Mouse (Mus musculus): Measurements from ENCODE around the gene Dhx35. TPM values are rescaled to one million over a fixed set of nuclear protein-coding genes. Genes with fewer than 3 reads are reported as not detected.

Gene Dhx35
- polyA plus RNA-seq, 1 experiment from 2014 or later = 10.4 TPM

GRCm38 (mm10) chr2:158770126-158770757 is 24.4 kb upstream of the Dhx35 start:
- Histone ChIP-seq H3K4me2 (ENCODE audit: low read depth, low read length) (peak overlapping the region; percentile 97), H3K27ac (replicated peaks; ENCODE audit: low read depth, low read length) (no peak overlapping the region; the same call in 1 of the 2 replicates), H3K36me3 (ENCODE audit: control insufficient read depth, insufficient read depth, low read length) (0 out of 2 replicates have a peak, but pooled peaks cover 5% of the 10 kb centered on the region), H3K4me3 (ENCODE audit: low read depth, low read length) (peak overlapping the region; percentile 73), H3K9me3 (ENCODE audit: control insufficient read depth, low read length) (no peaks in the 10 kb centered on the region), H3K4me1 (ENCODE audit: control insufficient read depth, insufficient read depth, low read length) (peaks cover 34% of the 10 kb centered on the region), H3K27me3 (replicated peaks; ENCODE audit: control insufficient read depth, insufficient read depth, low read length) (no peaks in the 10 kb centered on the region), H3K9ac (ENCODE audit: low read depth, low read length) (peak overlapping the region; percentile 37; the same call in 1 of the 2 replicates)
- ATAC-seq (ENCODE audit: low read depth) = no peak
- DNase-seq (ENCODE audit: low spot score) = peak; percentile 85
- 18% methylated on average over 13 of the region's 13 CpGs for WGBS

GRCm38 (mm10) chr2:158771066-158771763 is 23.4 kb upstream of the Dhx35 start:
- H3K27me3 ChIP-seq (replicated peaks; ENCODE audit: control insufficient read depth, insufficient read depth, low read length) = no peaks in the 10 kb centered on the region
- no peak overlapping the region for H3K27ac ChIP-seq (replicated peaks; ENCODE audit: low read depth, low read length)
- H3K9me3 ChIP-seq (ENCODE audit: control insufficient read depth, low read length) = no peaks in the 10 kb centered on the region
- 46% methylated on average over 11 of the region's 11 CpGs for WGBS
- 0 out of 2 replicates have a peak, but pooled peaks cover 5% of the 10 kb centered on the region for H3K36me3 ChIP-seq (ENCODE audit: control insufficient read depth, insufficient read depth, low read length)
- H3K4me1 ChIP-seq (ENCODE audit: control insufficient read depth, insufficient read depth, low read length) = peaks cover 34% of the 10 kb centered on the region
- no peak for ATAC-seq (ENCODE audit: low read depth)
- H3K9ac ChIP-seq (ENCODE audit: low read depth, low read length) = no peak overlapping the region
- H3K4me3 ChIP-seq (ENCODE audit: low read depth, low read length) = 0 out of 2 replicates have a peak overlapping the region, but pooled peaks have one; percentile 73
- no peak for DNase-seq (ENCODE audit: low spot score)
- H3K4me2 ChIP-seq (ENCODE audit: low read depth, low read length) = peak overlapping the region; percentile 97

GRCm38 (mm10) chr2:158772808-158773207 is 21.8 kb upstream of the Dhx35 start:
- WGBS = 89% methylated on average over 13 of the region's 13 CpGs
- Histone ChIP-seq H3K4me2 (ENCODE audit: low read depth, low read length) (no peak overlapping the region), H3K27ac (replicated peaks; ENCODE audit: low read depth, low read length) (no peak overlapping the region), H3K4me3 (ENCODE audit: low read depth, low read length) (no peak overlapping the region), H3K36me3 (ENCODE audit: control insufficient read depth, insufficient read depth, low read length) (0 out of 2 replicates have a peak, but pooled peaks cover 5% of the 10 kb centered on the region), H3K9me3 (ENCODE audit: control insufficient read depth, low read length) (no peaks in the 10 kb centered on the region), H3K9ac (ENCODE audit: low read depth, low read length) (no peak overlapping the region), H3K4me1 (ENCODE audit: control insufficient read depth, insufficient read depth, low read length) (peaks cover 48% of the 10 kb centered on the region), H3K27me3 (replicated peaks; ENCODE audit: control insufficient read depth, insufficient read depth, low read length) (no peaks in the 10 kb centered on the region)
- ATAC-seq (ENCODE audit: low read depth) (no peak), DNase-seq (ENCODE audit: low spot score) (no peak)

GRCm38 (mm10) chr2:158774886-158775285 is 19.7 kb upstream of the Dhx35 start:
- no peak overlapping the region for H3K4me3 ChIP-seq (ENCODE audit: low read depth, low read length)
- no peaks in the 10 kb centered on the region for H3K9me3 ChIP-seq (ENCODE audit: control insufficient read depth, low read length)
- H3K4me1 ChIP-seq (ENCODE audit: control insufficient read depth, insufficient read depth, low read length) = peaks cover 41% of the 10 kb centered on the region
- ATAC-seq (ENCODE audit: low read depth) (no peak), DNase-seq (ENCODE audit: low spot score) (no peak)
- WGBS = 70% methylated on average over 8 of the region's 8 CpGs
- no peak overlapping the region for H3K9ac ChIP-seq (ENCODE audit: low read depth, low read length)
- H3K27me3 ChIP-seq (replicated peaks; ENCODE audit: control insufficient read depth, insufficient read depth, low read length) = no peaks in the 10 kb centered on the region
- H3K27ac ChIP-seq (replicated peaks; ENCODE audit: low read depth, low read length) = no peak overlapping the region
- H3K4me2 ChIP-seq (ENCODE audit: low read depth, low read length) = no peak overlapping the region
- H3K36me3 ChIP-seq (ENCODE audit: control insufficient read depth, insufficient read depth, low read length) = peaks cover 13% of the 10 kb centered on the region; the same call in 1 of the 2 replicates

GRCm38 (mm10) chr2:158776716-158777115 is 17.9 kb upstream of the Dhx35 start:
- Histone ChIP-seq H3K27ac (replicated peaks; ENCODE audit: low read depth, low read length) (no peak overlapping the region), H3K4me3 (ENCODE audit: low read depth, low read length) (no peak overlapping the region), H3K9me3 (ENCODE audit: control insufficient read depth, low read length) (no peaks in the 10 kb centered on the region), H3K27me3 (replicated peaks; ENCODE audit: control insufficient read depth, insufficient read depth, low read length) (no peaks in the 10 kb centered on the region), H3K9ac (ENCODE audit: low read depth, low read length) (no peak overlapping the region), H3K4me1 (ENCODE audit: control insufficient read depth, insufficient read depth, low read length) (peaks cover 23% of the 10 kb centered on the region), H3K4me2 (ENCODE audit: low read depth, low read length) (no peak overlapping the region), H3K36me3 (ENCODE audit: control insufficient read depth, insufficient read depth, low read length) (peaks cover 31% of the 10 kb centered on the region)
- 81% methylated on average over 4 of the region's 4 CpGs for WGBS
- ATAC-seq (ENCODE audit: low read depth) (no peak), DNase-seq (ENCODE audit: low spot score) (no peak)

- no peak overlapping the region for H3K4me3 ChIP-seq (ENCODE audit: low read depth, low read length)
- H3K9me3 ChIP-seq (ENCODE audit: control insufficient read depth, low read length) = no peaks in the 10 kb centered on the region
- no peak overlapping the region for H3K4me2 ChIP-seq (ENCODE audit: low read depth, low read length)
- 70% methylated on average over 6 of the region's 6 CpGs for WGBS
- DNase-seq (ENCODE audit: low spot score) (no peak), ATAC-seq (ENCODE audit: low read depth) (no peak)
- no peak overlapping the region for H3K9ac ChIP-seq (ENCODE audit: low read depth, low read length)
- no peak overlapping the region for H3K27ac ChIP-seq (replicated peaks; ENCODE audit: low read depth, low read length)
- H3K27me3 ChIP-seq (replicated peaks; ENCODE audit: control insufficient read depth, insufficient read depth, low read length) = no peaks in the 10 kb centered on the region
- H3K36me3 ChIP-seq (ENCODE audit: control insufficient read depth, insufficient read depth, low read length) = peaks cover 37% of the 10 kb centered on the region
- H3K4me1 ChIP-seq (ENCODE audit: control insufficient read depth, insufficient read depth, low read length) = peaks cover 20% of the 10 kb centered on the region
Observed at GRCm38 (mm10) chr2:158777490-158777889, 17.1 kb upstream of the Dhx35 start.

- Histone ChIP-seq H3K36me3 (ENCODE audit: control insufficient read depth, insufficient read depth, low read length) (peaks cover 46% of the 10 kb centered on the region), H3K4me2 (ENCODE audit: low read depth, low read length) (no peak overlapping the region), H3K4me1 (ENCODE audit: control insufficient read depth, insufficient read depth, low read length) (peaks cover 20% of the 10 kb centered on the region), H3K27me3 (replicated peaks; ENCODE audit: control insufficient read depth, insufficient read depth, low read length) (no peaks in the 10 kb centered on the region), H3K27ac (replicated peaks; ENCODE audit: low read depth, low read length) (no peak overlapping the region), H3K4me3 (ENCODE audit: low read depth, low read length) (no peak overlapping the region), H3K9ac (ENCODE audit: low read depth, low read length) (no peak overlapping the region), H3K9me3 (ENCODE audit: control insufficient read depth, low read length) (no peaks in the 10 kb centered on the region)
- ATAC-seq (ENCODE audit: low read depth) (no peak), DNase-seq (ENCODE audit: low spot score) (peak; percentile 37)
- WGBS = 65% methylated on average over 7 of the region's 7 CpGs
Observed at GRCm38 (mm10) chr2:158778349-158778748, 16.3 kb upstream of the Dhx35 start.

GRCm38 (mm10) chr2:158781126-158781525 is 13.5 kb upstream of the Dhx35 start:
- Histone ChIP-seq H3K27ac (replicated peaks; ENCODE audit: low read depth, low read length) (no peak overlapping the region), H3K4me2 (ENCODE audit: low read depth, low read length) (no peak overlapping the region), H3K4me3 (ENCODE audit: low read depth, low read length) (no peak overlapping the region), H3K27me3 (replicated peaks; ENCODE audit: control insufficient read depth, insufficient read depth, low read length) (no peaks in the 10 kb centered on the region), H3K9ac (ENCODE audit: low read depth, low read length) (no peak overlapping the region), H3K36me3 (ENCODE audit: control insufficient read depth, insufficient read depth, low read length) (peaks cover 68% of the 10 kb centered on the region), H3K9me3 (ENCODE audit: control insufficient read depth, low read length) (no peaks in the 10 kb centered on the region), H3K4me1 (ENCODE audit: control insufficient read depth, insufficient read depth, low read length) (peaks cover 20% of the 10 kb centered on the region)
- WGBS = 97% methylated on average over 7 of the region's 7 CpGs
- no peak for ATAC-seq (ENCODE audit: low read depth)
- DNase-seq (ENCODE audit: low spot score) = no peak
